22 mouse cellular contexts compared by ENCODE assay signal in the genomic region with DNA sequence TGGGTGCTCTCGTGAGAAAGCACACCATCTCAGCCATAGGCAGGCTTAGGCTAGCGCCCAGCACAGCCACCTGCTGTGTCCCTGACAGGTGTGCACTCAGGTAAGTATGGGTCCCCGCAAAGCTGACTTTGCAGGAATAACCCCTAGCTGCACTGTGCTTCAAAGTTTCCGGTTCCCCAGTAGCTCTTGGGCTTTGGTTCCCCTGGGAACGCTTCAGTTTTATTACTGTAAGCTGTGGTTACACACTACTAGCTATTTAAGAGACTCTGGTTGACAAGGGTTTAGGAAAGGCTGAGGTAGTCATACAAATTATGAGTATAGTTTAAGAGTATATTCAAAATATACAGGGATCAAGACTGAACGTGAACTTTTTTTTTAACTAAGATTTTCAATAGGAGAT. TPM values are rescaled to one million over a fixed set of nuclear protein-coding genes. Genes with fewer than 3 reads are reported as not detected.
DNase-seq lines count a peak whose midpoint lies in the region; ATAC-seq and TF ChIP-seq lines count a peak whose summit lies in the region.
"Had no signal": no experiment of that assay in that cellular context is flagged by ENCODE, and none has a peak within 500 bp of the region (broad histone marks: within the 10 kb centered on the region; RNA-seq: fewer than 3 reads in every experiment).

No protein-coding gene starts in this region.

- H3K4me1 ChIP-seq in megakaryocyte, embryonic 14.5 days, result peaks cover 85% of the 10 kb centered on the region
- H3K4me1 ChIP-seq in cerebellum, adult 2 months (ENCODE audit: control insufficient read depth, insufficient read depth, low read length), result 0 out of 2 replicates have a peak, but pooled peaks cover 7% of the 10 kb centered on the region

- no peak for TF ChIP-seq POLR2A in cerebellum, adult 2 months (IDR thresholded peaks at IDR 0.05; ENCODE audit: borderline replicate concordance, insufficient read depth, low read length)

- DNase-seq in 3T3-L1 (ENCODE audit: low read depth, low spot score), result peak; percentile 12
- peak; percentile 31 to 37 for DNase-seq in B cell, adult 2 months
- DNase-seq in splenic B cell, adult 2 months (ENCODE audit: low read depth, low spot score), result peak; percentile 64
- no peak for DNase-seq in cerebellum, adult 2 months
- DNase-seq: adrenal gland, postnatal 14 days; cerebellum, adult 11-12 months; cerebellum, adult 9-11 months; cerebellum, postnatal 36 days; forebrain, postnatal 0 days; gastrocnemius, adult 2 months; gastrocnemius, postnatal 25 days had no signal

- peaks cover 19% of the 10 kb centered on the region for H3K36me3 ChIP-seq in megakaryocyte, embryonic 14.5 days (replicated peaks; ENCODE audit: low read length)
- no peaks in the 10 kb centered on the region for H3K36me3 ChIP-seq in splenic B cell, adult 2 months (ENCODE audit: control insufficient read depth, insufficient read depth, low read length, poor library complexity, severe bottlenecking)
- H3K36me3 ChIP-seq: embryonic facial prominence, embryonic 13.5 days; forebrain, embryonic 12.5 days; G1E; heart, embryonic 12.5 days had no signal

- TF ChIP-seq CTCF in cerebellum, adult 2 months (IDR thresholded peaks at IDR 0.05; ENCODE audit: borderline replicate concordance, insufficient read depth, low read depth, low read length), result no peak

- WGBS in cerebellum, adult 2 months, result 52% methylated on average over 6 of the region's 6 CpGs

- no peak overlapping the region for H3K27ac ChIP-seq in cerebellum, adult 2 months (ENCODE audit: insufficient read depth, low read length)
- H3K27ac ChIP-seq: embryonic facial prominence, embryonic 13.5 days; forebrain, embryonic 12.5 days; gastrocnemius, adult 2 months had no signal

- no peaks in the 10 kb centered on the region for H3K9me3 ChIP-seq in megakaryocyte, embryonic 14.5 days
- H3K9me3 ChIP-seq: embryonic facial prominence, embryonic 13.5 days; forebrain, embryonic 12.5 days; heart, embryonic 12.5 days had no signal

- no peak for ATAC-seq in megakaryocyte, adult 5-6 weeks (ENCODE audit: poor library complexity, severe bottlenecking)
- ATAC-seq: hindbrain, embryonic 16.5 days; inflammation-experienced regulatory T-cells, adult 6 months had no signal

- peak overlapping the region; percentile 91 for H3K4me3 ChIP-seq in megakaryocyte, embryonic 14.5 days (replicated peaks)
- no peak overlapping the region for H3K4me3 ChIP-seq in cerebellum, adult 2 months (replicated peaks; ENCODE audit: insufficient read depth, low read depth, low read length)
- H3K4me3 ChIP-seq: embryonic facial prominence, embryonic 13.5 days; forebrain, embryonic 12.5 days; gastrocnemius, adult 2 months; heart, embryonic 12.5 days had no signal

- no peaks in the 10 kb centered on the region for H3K27me3 ChIP-seq in megakaryocyte, embryonic 14.5 days (replicated peaks)
- H3K27me3 ChIP-seq in splenic B cell, adult 2 months (ENCODE audit: control insufficient read depth, insufficient read depth, low read length, poor library complexity, severe bottlenecking), result no peaks in the 10 kb centered on the region; the same call in 1 of the 2 replicates
- H3K27me3 ChIP-seq in cerebellum, adult 2 months (ENCODE audit: control insufficient read depth, insufficient read depth, low read length), result peaks cover 2% of the 10 kb centered on the region; the same call in 1 of the 2 replicates

RNA-seq across cellular contexts. Expression of gene Slc35d3, which starts 1.5 kb away (rescaled TPM):
- 97.6 and 235 TPM in 2 replicates for polyA plus RNA-seq in megakaryocyte, embryonic 14.5 days (2012; ENCODE audit: insufficient read depth, low replicate concordance)
- not detected in 2 replicates for total RNA-seq in megakaryocyte, adult 5-6 weeks (2015)
- total RNA-seq in megakaryocyte, adult 5-6 weeks (2017), result 0.07 and 0.24 TPM in 2 replicates
- polyA plus RNA-seq in cerebellum, adult 2 months (2012; rRNA removed), result 2.0 and 2.3 TPM in 2 replicates
- total RNA-seq: gastrocnemius, adult 2 months; gastrocnemius, postnatal 25 days; heart, adult 8-10 months; heart, postnatal 25 days had no signal
- polyA plus RNA-seq: C2C12; G1E; inflammation-experienced regulatory T-cells, adult 6 months had no signal

RNA-seq across cellular contexts. Expression of gene Pex7, which starts 54.7 kb away (rescaled TPM):
- polyA plus RNA-seq in megakaryocyte, embryonic 14.5 days (2012; ENCODE audit: insufficient read depth, low replicate concordance), result 8.1 TPM in 1 of 2 replicates, not detected in the other
- 36.0 and 47.6 TPM in 2 replicates for total RNA-seq in megakaryocyte, adult 5-6 weeks (2015)
- 13.5 and 19.5 TPM in 2 replicates for total RNA-seq in megakaryocyte, adult 5-6 weeks (2017)
- polyA plus RNA-seq in cerebellum, adult 2 months (2012; rRNA removed), result 38.8 and 39.8 TPM in 2 replicates

Comparison
In these comparisons a context has a peak if more than half of its experiments do, and no peak if none do; other contexts are left out.
1. DNase-seq: peak in 3T3-L1 (single experiment), B cell, adult 2 months (2 of 2) and splenic B cell, adult 2 months (single experiment); none in cerebellum, adult 2 months (0 of 2).
2. RNA of gene Slc35d3, which starts 1.5 kb away (polyA plus RNA-seq): 97.6 to 235 TPM in megakaryocyte, embryonic 14.5 days; 2.0 to 2.3 TPM in cerebellum, adult 2 months; every median in the first group is over 10 times any median in the second.